Mouse (Mus musculus): ENCODE results near the gene Npas1. TPM values are rescaled to one million over a fixed set of nuclear protein-coding genes. Genes with fewer than 3 reads are reported as not detected.
A peak's percentile ranks its signal among the peaks of the same experiment; 100 is the strongest.

Npas1 gene
- polyA plus RNA-seq, 1 experiment from 2014 or later = not detected

- Histone ChIP-seq H3K27ac (replicated peaks; ENCODE audit: low read depth, low read length) (no peak overlapping the region), H3K36me3 (ENCODE audit: control insufficient read depth, insufficient read depth, low read length) (no peaks in the 10 kb centered on the region), H3K9ac (ENCODE audit: low read length) (no peak overlapping the region), H3K4me2 (ENCODE audit: low read depth, severe bottlenecking) (no peak overlapping the region), H3K27me3 (ENCODE audit: control insufficient read depth, insufficient read depth, low read length) (no peaks in the 10 kb centered on the region), H3K9me3 (ENCODE audit: control insufficient read depth, low read length) (no peaks in the 10 kb centered on the region; the same call in 1 of the 2 replicates), H3K4me3 (ENCODE audit: low read depth, low read length) (no peak overlapping the region), H3K4me1 (ENCODE audit: control insufficient read depth, insufficient read depth, low read length) (no peaks in the 10 kb centered on the region)
- DNase-seq (ENCODE audit: low spot score) (no peak), ATAC-seq (ENCODE audit: insufficient number of reproducible peaks, low FRiP score, low TSS enrichment, low read depth) (no peak)
- 92% methylated on average over 5 of the region's 5 CpGs for WGBS
These were observed 12.0 kb downstream of the Npas1 start for GRCm38 (mm10) chr7:16465568-16465967.

DNA sequence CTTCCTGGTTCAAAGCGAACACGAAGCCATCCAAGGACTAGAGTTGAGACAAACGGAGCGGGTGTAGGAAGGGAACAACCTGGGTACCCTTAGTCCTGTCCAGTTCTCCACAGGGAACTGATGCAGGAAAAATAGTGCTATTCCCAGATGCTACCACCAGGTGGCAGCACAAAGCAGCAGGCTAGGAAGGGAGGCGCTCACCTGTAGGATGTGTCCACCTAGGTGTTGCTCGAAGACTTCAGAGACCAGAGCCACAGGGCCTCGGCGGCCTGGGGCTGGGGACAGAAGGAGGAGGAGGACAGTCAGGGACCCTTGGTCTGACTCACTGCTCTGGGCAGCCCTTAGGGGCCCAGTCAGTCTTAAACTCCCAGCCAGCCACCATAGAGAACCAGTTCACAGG lies 12.4 kb downstream of the Npas1 start:
- Histone ChIP-seq H3K4me2 (ENCODE audit: low read depth, severe bottlenecking) (no peak overlapping the region), H3K9me3 (ENCODE audit: control insufficient read depth, low read length) (no peaks in the 10 kb centered on the region; the same call in 1 of the 2 replicates), H3K27ac (replicated peaks; ENCODE audit: low read depth, low read length) (no peak overlapping the region), H3K9ac (ENCODE audit: low read length) (no peak overlapping the region), H3K27me3 (ENCODE audit: control insufficient read depth, insufficient read depth, low read length) (no peaks in the 10 kb centered on the region), H3K4me1 (ENCODE audit: control insufficient read depth, insufficient read depth, low read length) (no peaks in the 10 kb centered on the region), H3K4me3 (ENCODE audit: low read depth, low read length) (no peak overlapping the region), H3K36me3 (ENCODE audit: control insufficient read depth, insufficient read depth, low read length) (no peaks in the 10 kb centered on the region)
- ATAC-seq (ENCODE audit: insufficient number of reproducible peaks, low FRiP score, low TSS enrichment, low read depth) (peak; percentile 7; the same call in 1 of the 2 replicates), DNase-seq (ENCODE audit: low spot score) (peak; percentile 88)
- 14% methylated on average over 8 of the region's 8 CpGs for WGBS

GRCm38 (mm10) chr7:16463214-16463613 lies 14.3 kb downstream of the Npas1 start:
- Histone ChIP-seq H3K4me1 (ENCODE audit: control insufficient read depth, insufficient read depth, low read length) (no peaks in the 10 kb centered on the region), H3K4me2 (ENCODE audit: low read depth, severe bottlenecking) (no peak overlapping the region), H3K36me3 (ENCODE audit: control insufficient read depth, insufficient read depth, low read length) (no peaks in the 10 kb centered on the region), H3K27me3 (ENCODE audit: control insufficient read depth, insufficient read depth, low read length) (no peaks in the 10 kb centered on the region), H3K27ac (replicated peaks; ENCODE audit: low read depth, low read length) (no peak overlapping the region), H3K4me3 (ENCODE audit: low read depth, low read length) (no peak overlapping the region), H3K9me3 (ENCODE audit: control insufficient read depth, low read length) (peaks cover 3% of the 10 kb centered on the region; the same call in 1 of the 2 replicates), H3K9ac (ENCODE audit: low read length) (no peak overlapping the region)
- 3% methylated on average over 14 of the region's 14 CpGs for WGBS
- peak; percentile 64; the same call in 1 of the 2 replicates for ATAC-seq (ENCODE audit: insufficient number of reproducible peaks, low FRiP score, low TSS enrichment, low read depth)
- DNase-seq (ENCODE audit: low spot score) = peak; percentile 95

GRCm38 (mm10) chr7:16461705-16462104 lies 15.8 kb downstream of the Npas1 start:
- H3K4me2 ChIP-seq (ENCODE audit: low read depth, severe bottlenecking) = no peak overlapping the region
- 79% methylated on average over 6 of the region's 6 CpGs for WGBS
- H3K4me3 ChIP-seq (ENCODE audit: low read depth, low read length) = 0 out of 2 replicates have a peak overlapping the region, but pooled peaks have one; percentile 1
- DNase-seq (ENCODE audit: low spot score) (no peak), ATAC-seq (ENCODE audit: insufficient number of reproducible peaks, low FRiP score, low TSS enrichment, low read depth) (no peak)
- H3K27ac ChIP-seq (replicated peaks; ENCODE audit: low read depth, low read length) = no peak overlapping the region
- 0 out of 2 replicates have a peak, but pooled peaks cover 3% of the 10 kb centered on the region for H3K9me3 ChIP-seq (ENCODE audit: control insufficient read depth, low read length)
- no peak overlapping the region for H3K9ac ChIP-seq (ENCODE audit: low read length)
- no peaks in the 10 kb centered on the region for H3K27me3 ChIP-seq (ENCODE audit: control insufficient read depth, insufficient read depth, low read length)
- no peaks in the 10 kb centered on the region for H3K36me3 ChIP-seq (ENCODE audit: control insufficient read depth, insufficient read depth, low read length)
- no peaks in the 10 kb centered on the region for H3K4me1 ChIP-seq (ENCODE audit: control insufficient read depth, insufficient read depth, low read length)

DNA sequence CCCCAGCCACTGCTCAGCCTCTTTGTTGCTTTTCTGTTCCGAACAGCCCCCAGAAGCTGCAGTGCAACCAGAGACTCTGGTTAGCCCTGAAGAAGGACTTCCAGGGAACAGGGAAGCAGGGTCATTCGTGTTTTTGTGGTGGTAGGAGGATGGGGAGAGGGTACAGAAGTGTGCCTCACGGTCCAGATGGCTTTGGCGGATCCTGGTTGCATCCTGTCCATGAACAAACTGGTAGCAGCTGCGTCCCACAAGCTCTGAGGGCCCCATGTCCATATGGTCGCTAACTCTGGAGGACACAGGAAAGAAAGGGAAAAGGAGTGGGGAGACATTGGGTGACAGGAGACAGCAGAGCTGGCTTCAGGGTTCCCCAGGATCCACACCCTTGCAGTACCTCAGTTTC lies 16.4 kb downstream of the Npas1 start:
- WGBS = 67% methylated on average over 6 of the region's 6 CpGs
- no peak overlapping the region for H3K27ac ChIP-seq (replicated peaks; ENCODE audit: low read depth, low read length)
- H3K4me2 ChIP-seq (ENCODE audit: low read depth, severe bottlenecking) = no peak overlapping the region

DNA sequence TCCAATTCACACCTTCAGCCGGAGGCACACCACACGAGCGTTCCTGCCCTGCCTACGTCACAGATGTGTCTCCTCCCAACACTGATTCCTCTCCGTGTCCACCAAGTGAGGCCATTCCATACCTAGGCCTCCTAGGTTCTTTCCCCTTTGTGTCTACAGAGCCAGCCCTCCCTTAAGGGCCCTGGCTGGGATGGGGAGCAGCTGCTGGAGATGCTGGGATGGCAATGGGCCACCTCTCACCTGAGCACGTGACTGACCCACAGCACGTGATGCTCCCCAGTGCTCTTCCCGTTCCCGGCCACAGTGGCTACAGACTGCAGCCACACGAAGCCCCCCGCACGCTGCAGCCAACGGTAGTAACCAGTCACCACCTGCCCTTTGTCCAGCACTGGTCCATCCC lies 17.0 kb downstream of the Npas1 start:
- H3K36me3 ChIP-seq (ENCODE audit: control insufficient read depth, insufficient read depth, low read length) = no peaks in the 10 kb centered on the region
- H3K27ac ChIP-seq (replicated peaks; ENCODE audit: low read depth, low read length) = no peak overlapping the region
- no peak overlapping the region for H3K4me3 ChIP-seq (ENCODE audit: low read depth, low read length)
- H3K4me2 ChIP-seq (ENCODE audit: low read depth, severe bottlenecking) = no peak overlapping the region
- WGBS = 54% methylated on average over 13 of the region's 13 CpGs
- 0 out of 2 replicates have a peak, but pooled peaks cover 3% of the 10 kb centered on the region for H3K9me3 ChIP-seq (ENCODE audit: control insufficient read depth, low read length)
- DNase-seq (ENCODE audit: low spot score) (no peak), ATAC-seq (ENCODE audit: insufficient number of reproducible peaks, low FRiP score, low TSS enrichment, low read depth) (no peak)
- no peaks in the 10 kb centered on the region for H3K27me3 ChIP-seq (ENCODE audit: control insufficient read depth, insufficient read depth, low read length)
- no peaks in the 10 kb centered on the region for H3K4me1 ChIP-seq (ENCODE audit: control insufficient read depth, insufficient read depth, low read length)
- H3K9ac ChIP-seq (ENCODE audit: low read length) = no peak overlapping the region

More for the DNA sequence above, 16.4 kb downstream of the Npas1 start:
- Histone ChIP-seq H3K27me3 (ENCODE audit: control insufficient read depth, insufficient read depth, low read length) (no peaks in the 10 kb centered on the region), H3K4me3 (ENCODE audit: low read depth, low read length) (no peak overlapping the region), H3K9ac (ENCODE audit: low read length) (no peak overlapping the region), H3K4me1 (ENCODE audit: control insufficient read depth, insufficient read depth, low read length) (no peaks in the 10 kb centered on the region), H3K9me3 (ENCODE audit: control insufficient read depth, low read length) (0 out of 2 replicates have a peak, but pooled peaks cover 3% of the 10 kb centered on the region), H3K36me3 (ENCODE audit: control insufficient read depth, insufficient read depth, low read length) (no peaks in the 10 kb centered on the region)
- no peak for DNase-seq (ENCODE audit: low spot score)
- no peak for ATAC-seq (ENCODE audit: insufficient number of reproducible peaks, low FRiP score, low TSS enrichment, low read depth)

GRCm38 (mm10) chr7:16456289-16456688 lies 21.2 kb downstream of the Npas1 start:
- 90% methylated on average over 5 of the region's 5 CpGs for WGBS
- no peak for ATAC-seq (ENCODE audit: insufficient number of reproducible peaks, low FRiP score, low TSS enrichment, low read depth)

DNA sequence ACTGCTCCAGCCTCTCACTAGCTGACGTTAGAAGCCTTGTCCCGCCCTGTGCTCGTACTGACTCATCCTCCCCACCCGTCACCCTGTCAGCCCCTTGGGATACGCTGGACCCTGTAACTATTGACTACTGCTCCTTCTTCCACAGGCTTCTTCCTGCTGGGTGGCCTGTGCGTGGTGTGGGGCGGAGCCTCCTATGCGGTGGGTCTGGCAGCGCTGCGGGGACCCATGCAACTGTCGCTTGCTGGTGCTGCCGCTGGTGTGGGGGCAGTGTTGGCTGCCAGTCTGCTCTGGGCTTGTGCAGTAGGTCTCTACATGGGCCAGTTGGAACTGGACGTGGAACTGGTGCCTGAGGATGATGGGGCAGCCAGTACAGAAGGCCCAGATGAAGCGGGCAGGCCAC lies 22.5 kb downstream of the Npas1 start:
- ATAC-seq (ENCODE audit: insufficient number of reproducible peaks, low FRiP score, low TSS enrichment, low read depth) = no peak
- 96% methylated on average over 14 of the region's 14 CpGs for WGBS

More at GRCm38 (mm10) chr7:16456289-16456688, 21.2 kb downstream of the Npas1 start:
- H3K9me3 ChIP-seq (ENCODE audit: control insufficient read depth, low read length) = 0 out of 2 replicates have a peak, but pooled peaks cover 3% of the 10 kb centered on the region
- H3K27me3 ChIP-seq (ENCODE audit: control insufficient read depth, insufficient read depth, low read length) = no peaks in the 10 kb centered on the region
- no peak overlapping the region for H3K9ac ChIP-seq (ENCODE audit: low read length)
- H3K4me1 ChIP-seq (ENCODE audit: control insufficient read depth, insufficient read depth, low read length) = peaks cover 3% of the 10 kb centered on the region; the same call in 1 of the 2 replicates
- no peak overlapping the region for H3K4me2 ChIP-seq (ENCODE audit: low read depth, severe bottlenecking)
- no peaks in the 10 kb centered on the region for H3K36me3 ChIP-seq (ENCODE audit: control insufficient read depth, insufficient read depth, low read length)
- no peak overlapping the region for H3K4me3 ChIP-seq (ENCODE audit: low read depth, low read length)
- DNase-seq (ENCODE audit: low spot score) = no peak
- H3K27ac ChIP-seq (replicated peaks; ENCODE audit: low read depth, low read length) = no peak overlapping the region

More for the DNA sequence above, 22.5 kb downstream of the Npas1 start:
- H3K4me3 ChIP-seq (ENCODE audit: low read depth, low read length) = no peak overlapping the region
- peaks cover 3% of the 10 kb centered on the region; the same call in 1 of the 2 replicates for H3K4me1 ChIP-seq (ENCODE audit: control insufficient read depth, insufficient read depth, low read length)
- no peaks in the 10 kb centered on the region for H3K36me3 ChIP-seq (ENCODE audit: control insufficient read depth, insufficient read depth, low read length)
- DNase-seq (ENCODE audit: low spot score) = no peak
- no peak overlapping the region for H3K4me2 ChIP-seq (ENCODE audit: low read depth, severe bottlenecking)
- H3K27me3 ChIP-seq (ENCODE audit: control insufficient read depth, insufficient read depth, low read length) = no peaks in the 10 kb centered on the region
- 0 out of 2 replicates have a peak, but pooled peaks cover 3% of the 10 kb centered on the region for H3K9me3 ChIP-seq (ENCODE audit: control insufficient read depth, low read length)
- H3K9ac ChIP-seq (ENCODE audit: low read length) = no peak overlapping the region
- no peak overlapping the region for H3K27ac ChIP-seq (replicated peaks; ENCODE audit: low read depth, low read length)

Measured in limb, embryonic 11.5 days (tissue).